Mouse (Mus musculus): ENCODE measurements around the gene Zdhhc6. TPM values are rescaled to one million over a fixed set of nuclear protein-coding genes. Genes with fewer than 3 reads are reported as not detected.
A peak's percentile ranks its signal among the peaks of the same experiment; 100 is the strongest.

The Zdhhc6 gene
- polyA plus RNA-seq, 1 experiment = 3.6 TPM

- under 1% methylated on average over 32 of the region's 32 CpGs for WGBS
- peaks cover 11% of the 10 kb centered on the region; the same call in 1 of the 2 replicates for H3K4me1 ChIP-seq (ENCODE audit: control insufficient read depth, insufficient read depth, insufficient read length, low read length)
- H3K27ac ChIP-seq (ENCODE audit: insufficient read depth, low read depth, low read length) = peak overlapping the region; percentile 97
- TF ChIP-seq CTCF (IDR thresholded peaks at IDR 0.05; ENCODE audit: extremely low read depth, insufficient read length, insufficient replicate concordance, low read depth, low read length) = no peak
- TF ChIP-seq POLR2A (IDR thresholded peaks at IDR 0.05; ENCODE audit: low read depth, low read length) = peak; percentile 56
- peaks cover 14% of the 10 kb centered on the region; the same call in 1 of the 2 replicates for H3K36me3 ChIP-seq (ENCODE audit: control insufficient read depth, insufficient read depth, low read length)
- peak overlapping the region; percentile 96 for H3K4me3 ChIP-seq (ENCODE audit: low read depth, low read length)
- no peaks in the 10 kb centered on the region for H3K27me3 ChIP-seq (ENCODE audit: control insufficient read depth, insufficient read depth, low read length)
Measured at GRCm38 (mm10) chr19:55253570-55254441, 62.0 kb downstream of the Zdhhc6 start.

- TF ChIP-seq CTCF (IDR thresholded peaks at IDR 0.05; ENCODE audit: extremely low read depth, insufficient read length, insufficient replicate concordance, low read depth, low read length) (no peak), POLR2A (IDR thresholded peaks at IDR 0.05; ENCODE audit: low read depth, low read length) (no peak)
- peak overlapping the region; percentile 97 for H3K27ac ChIP-seq (ENCODE audit: insufficient read depth, low read depth, low read length)
- peak overlapping the region; percentile 96 for H3K4me3 ChIP-seq (ENCODE audit: low read depth, low read length)
- WGBS = under 1% methylated on average over 9 of the region's 9 CpGs
- H3K36me3 ChIP-seq (ENCODE audit: control insufficient read depth, insufficient read depth, low read length) = peaks cover 14% of the 10 kb centered on the region; the same call in 1 of the 2 replicates
- no peaks in the 10 kb centered on the region for H3K27me3 ChIP-seq (ENCODE audit: control insufficient read depth, insufficient read depth, low read length)
- H3K4me1 ChIP-seq (ENCODE audit: control insufficient read depth, insufficient read depth, insufficient read length, low read length) = peaks cover 9% of the 10 kb centered on the region; the same call in 1 of the 2 replicates
Measured at GRCm38 (mm10) chr19:55253239-55253569, 62.6 kb downstream of the Zdhhc6 start.

- 47% methylated on average over 9 of the region's 9 CpGs for WGBS
- H3K27me3 ChIP-seq (ENCODE audit: control insufficient read depth, insufficient read depth, low read length) = no peaks in the 10 kb centered on the region
- peak; percentile 83; the same call in 1 of the 2 replicates for TF ChIP-seq POLR2A (IDR thresholded peaks at IDR 0.05; ENCODE audit: low read depth, low read length)
- no peak for TF ChIP-seq CTCF (IDR thresholded peaks at IDR 0.05; ENCODE audit: extremely low read depth, insufficient read length, insufficient replicate concordance, low read depth, low read length)
- H3K27ac ChIP-seq (ENCODE audit: insufficient read depth, low read depth, low read length) = peak within 1 kb of the TSS; percentile 87
- H3K4me1 ChIP-seq (ENCODE audit: control insufficient read depth, insufficient read depth, insufficient read length, low read length) = peaks cover 8% of the 10 kb centered on the region
- peaks cover 11% of the 10 kb centered on the region; the same call in 1 of the 2 replicates for H3K36me3 ChIP-seq (ENCODE audit: control insufficient read depth, insufficient read depth, low read length)
- H3K4me3 ChIP-seq (ENCODE audit: low read depth, low read length) = peak within 1 kb of the TSS; percentile 96
Measured at GRCm38 (mm10) chr19:55251383-55252124, 64.3 kb downstream of the Zdhhc6 start, which contains the start of gene Acsl5. Gene Acsl5 (plus strand): TSS chr19:55251938.

GRCm38 (mm10) chr19:55250451-55250850 is 65.4 kb downstream of the Zdhhc6 start:
- H3K4me1 ChIP-seq (ENCODE audit: control insufficient read depth, insufficient read depth, insufficient read length, low read length) = peaks cover 10% of the 10 kb centered on the region
- peaks cover 7% of the 10 kb centered on the region; the same call in 1 of the 2 replicates for H3K36me3 ChIP-seq (ENCODE audit: control insufficient read depth, insufficient read depth, low read length)
- H3K4me3 ChIP-seq (ENCODE audit: low read depth, low read length) = no peak overlapping the region
- WGBS = 50% methylated on average over 5 of the region's 5 CpGs
- TF ChIP-seq POLR2A (IDR thresholded peaks at IDR 0.05; ENCODE audit: low read depth, low read length) (no peak), CTCF (IDR thresholded peaks at IDR 0.05; ENCODE audit: extremely low read depth, insufficient read length, insufficient replicate concordance, low read depth, low read length) (no peak)
- H3K27ac ChIP-seq (ENCODE audit: insufficient read depth, low read depth, low read length) = peak overlapping the region; percentile 87; the same call in 1 of the 2 replicates
- no peaks in the 10 kb centered on the region for H3K27me3 ChIP-seq (ENCODE audit: control insufficient read depth, insufficient read depth, low read length)

- Histone ChIP-seq H3K36me3 (ENCODE audit: control insufficient read depth, insufficient read depth, low read length) (no peaks in the 10 kb centered on the region), H3K4me3 (ENCODE audit: low read depth, low read length) (no peak overlapping the region), H3K27me3 (ENCODE audit: control insufficient read depth, insufficient read depth, low read length) (no peaks in the 10 kb centered on the region), H3K4me1 (ENCODE audit: control insufficient read depth, insufficient read depth, insufficient read length, low read length) (peaks cover 17% of the 10 kb centered on the region), H3K27ac (ENCODE audit: insufficient read depth, low read depth, low read length) (peak overlapping the region; percentile 97)
- 15% methylated on average over 9 of the region's 9 CpGs for WGBS
- TF ChIP-seq CTCF (IDR thresholded peaks at IDR 0.05; ENCODE audit: extremely low read depth, insufficient read length, insufficient replicate concordance, low read depth, low read length) (no peak), POLR2A (IDR thresholded peaks at IDR 0.05; ENCODE audit: low read depth, low read length) (no peak)
Measured at GRCm38 (mm10) chr19:55247991-55248520, 67.8 kb downstream of the Zdhhc6 start.

GRCm38 (mm10) chr19:55247563-55247962 is 68.3 kb downstream of the Zdhhc6 start:
- H3K27ac ChIP-seq (ENCODE audit: insufficient read depth, low read depth, low read length) = peak overlapping the region; percentile 97
- no peaks in the 10 kb centered on the region for H3K36me3 ChIP-seq (ENCODE audit: control insufficient read depth, insufficient read depth, low read length)
- WGBS = 33% methylated on average over 5 of the region's 5 CpGs
- peaks cover 17% of the 10 kb centered on the region for H3K4me1 ChIP-seq (ENCODE audit: control insufficient read depth, insufficient read depth, insufficient read length, low read length)
- no peak overlapping the region for H3K4me3 ChIP-seq (ENCODE audit: low read depth, low read length)
- H3K27me3 ChIP-seq (ENCODE audit: control insufficient read depth, insufficient read depth, low read length) = no peaks in the 10 kb centered on the region
- TF ChIP-seq POLR2A (IDR thresholded peaks at IDR 0.05; ENCODE audit: low read depth, low read length) (no peak), CTCF (IDR thresholded peaks at IDR 0.05; ENCODE audit: extremely low read depth, insufficient read length, insufficient replicate concordance, low read depth, low read length) (no peak)
